Mouse (Mus musculus) lung, embryonic 15.5 days (tissue): ENCODE data around the gene Dab2ip. TPM values are rescaled to one million over a fixed set of nuclear protein-coding genes. Genes with fewer than 3 reads are reported as not detected.

ENCODE experiments used
- ATAC-seq: fragments of 200-750 bp; cut with Nextera tagmentation; 2 replicates; pipeline ENCODE4 v1.8.0; 2017; ENCODE audit warnings: moderate number of reproducible peaks, borderline replicate concordance; ENCODE audit not compliant: low FRiP score, low TSS enrichment; ENCODE audit errors: extremely low read depth
- H3K27ac ChIP-seq: fragments of 300-500 bp; sonication (generic); 2 replicates; pipeline ENCODE4 v1.5.1; 2015; ENCODE audit warnings: moderate library complexity, mild to moderate bottlenecking, inconsistent platforms
- H3K27me3 ChIP-seq: fragments of 300-500 bp; sonication (generic); 2 replicates; pipeline ENCODE4 v1.6.1; 2015; ENCODE audit warnings: inconsistent platforms
- H3K36me3 ChIP-seq: fragments of 300-500 bp; sonication (generic); 2 replicates; pipeline ENCODE4 v1.6.1; 2015; ENCODE audit warnings: inconsistent platforms
- H3K4me1 ChIP-seq: fragments of 300-500 bp; sonication (generic); 2 replicates; pipeline ENCODE4 v1.6.1; 2015; ENCODE audit warnings: inconsistent platforms
- H3K4me2 ChIP-seq: fragments of 300-500 bp; sonication (generic); 2 replicates; pipeline ENCODE4 v1.6.1; 2015; ENCODE audit warnings: inconsistent platforms, mild to moderate bottlenecking, moderate library complexity
- H3K4me3 ChIP-seq: fragments of 300-500 bp; sonication (generic); 2 replicates; pipeline ENCODE4 v1.5.1; 2015; ENCODE audit warnings: mild to moderate bottlenecking, inconsistent platforms
- H3K9ac ChIP-seq: fragments of 300-500 bp; sonication (generic); 2 replicates; pipeline ENCODE4 v1.6.1; 2015; ENCODE audit warnings: inconsistent platforms
- H3K9me3 ChIP-seq: fragments of 300-500 bp; sonication (generic); 2 replicates; pipeline ENCODE4 v1.6.1; 2016; ENCODE audit warnings: inconsistent platforms
- WGBS: fragments of 180-500 bp; shearing (Covaris S2); methylation state at CpG from one replicate; pipeline ENCODE4 v1.1.7; 2015; 5-methylcytosine and 5-hydroxymethylcytosine counted together
- polyA plus RNA-seq: library from polyadenylated mRNA; unstranded; fragments of >200 nt; fragmentation: Nextera tagmentation; extraction: Ambion mirVana; gene quantifications from 2 replicates; pipeline ENCODE4 v1.2.1, GENCODE M21; 2015

The Dab2ip gene
- polyA plus RNA-seq, 1 experiment from 2014 or later: 54.2 TPM

- Histone ChIP-seq H3K36me3 (peaks cover 84% of the 10 kb centered on the region), H3K9me3 (no peaks in the 10 kb centered on the region), H3K9ac (no peak overlapping the region), H3K27me3 (no peaks in the 10 kb centered on the region), H3K4me1 (peaks cover 19% of the 10 kb centered on the region), H3K27ac (no peak overlapping the region), H3K4me3 (no peak overlapping the region), H3K4me2 (no peak overlapping the region)
- no peak for ATAC-seq
- 86% methylated on average over 3 of the region's 3 CpGs for WGBS
Measured at GRCm38 (mm10) chr2:35715485-35715884, 157.4 kb downstream of the Dab2ip start.

GRCm38 (mm10) chr2:35716175-35716574, 158.1 kb downstream of the Dab2ip start:
- peaks cover 84% of the 10 kb centered on the region for H3K36me3 ChIP-seq
- no peaks in the 10 kb centered on the region for H3K9me3 ChIP-seq
- no peak overlapping the region for H3K4me3 ChIP-seq
- no peak overlapping the region for H3K9ac ChIP-seq
- no peak overlapping the region for H3K4me2 ChIP-seq
- no peak for ATAC-seq
- peaks cover 19% of the 10 kb centered on the region for H3K4me1 ChIP-seq
- no peaks in the 10 kb centered on the region for H3K27me3 ChIP-seq
- WGBS: 68% methylated on average over 1 of the region's 1 CpGs
- no peak overlapping the region for H3K27ac ChIP-seq

GRCm38 (mm10) chr2:35718003-35718500, 160.0 kb downstream of the Dab2ip start:
- Histone ChIP-seq H3K27ac (no peak overlapping the region), H3K4me2 (no peak overlapping the region), H3K4me1 (peaks cover 19% of the 10 kb centered on the region), H3K36me3 (peaks cover 89% of the 10 kb centered on the region), H3K4me3 (no peak overlapping the region), H3K9me3 (no peaks in the 10 kb centered on the region), H3K9ac (no peak overlapping the region), H3K27me3 (no peaks in the 10 kb centered on the region)
- no peak for ATAC-seq
- WGBS: 76% methylated on average over 5 of the region's 5 CpGs

GRCm38 (mm10) chr2:35718662-35719061, 160.6 kb downstream of the Dab2ip start:
- ATAC-seq: no peak

GRCm38 (mm10) chr2:35719230-35720005, 161.4 kb downstream of the Dab2ip start:
- 85% methylated on average over 12 of the region's 12 CpGs for WGBS
- Histone ChIP-seq H3K4me2 (no peak overlapping the region), H3K4me1 (peaks cover 10% of the 10 kb centered on the region), H3K9me3 (no peaks in the 10 kb centered on the region), H3K36me3 (peaks cover 90% of the 10 kb centered on the region), H3K27me3 (no peaks in the 10 kb centered on the region), H3K9ac (no peak overlapping the region), H3K4me3 (no peak overlapping the region), H3K27ac (no peak overlapping the region)
- ATAC-seq: no peak

More at GRCm38 (mm10) chr2:35718662-35719061, 160.6 kb downstream of the Dab2ip start:
- Histone ChIP-seq H3K9ac (no peak overlapping the region), H3K27ac (no peak overlapping the region), H3K4me2 (no peak overlapping the region), H3K4me3 (no peak overlapping the region), H3K4me1 (peaks cover 17% of the 10 kb centered on the region), H3K9me3 (no peaks in the 10 kb centered on the region), H3K36me3 (peaks cover 91% of the 10 kb centered on the region), H3K27me3 (no peaks in the 10 kb centered on the region)
- 96% methylated on average over 9 of the region's 9 CpGs for WGBS

- Histone ChIP-seq H3K9me3 (no peaks in the 10 kb centered on the region), H3K36me3 (peaks cover 90% of the 10 kb centered on the region), H3K27me3 (no peaks in the 10 kb centered on the region), H3K27ac (no peak overlapping the region), H3K4me3 (no peak overlapping the region), H3K4me1 (peaks cover 3% of the 10 kb centered on the region), H3K4me2 (no peak overlapping the region), H3K9ac (no peak overlapping the region)
- no peak for ATAC-seq
- 89% methylated on average over 12 of the region's 12 CpGs for WGBS
Measured at GRCm38 (mm10) chr2:35720104-35720503, 162.0 kb downstream of the Dab2ip start.

- no peak overlapping the region for H3K4me3 ChIP-seq
- no peaks in the 10 kb centered on the region for H3K9me3 ChIP-seq
- H3K4me2 ChIP-seq: no peak overlapping the region
- 91% methylated on average over 13 of the region's 13 CpGs for WGBS
- H3K27me3 ChIP-seq: no peaks in the 10 kb centered on the region
- no peak overlapping the region for H3K9ac ChIP-seq
- no peaks in the 10 kb centered on the region for H3K4me1 ChIP-seq
- no peak overlapping the region for H3K27ac ChIP-seq
- peaks cover 87% of the 10 kb centered on the region for H3K36me3 ChIP-seq
- no peak for ATAC-seq
Measured at GRCm38 (mm10) chr2:35720550-35720949, 162.5 kb downstream of the Dab2ip start.

- no peaks in the 10 kb centered on the region for H3K27me3 ChIP-seq
Measured at GRCm38 (mm10) chr2:35720956-35721355, 162.9 kb downstream of the Dab2ip start.

GRCm38 (mm10) chr2:35722821-35723220, 164.8 kb downstream of the Dab2ip start:
- Histone ChIP-seq H3K4me1 (no peaks in the 10 kb centered on the region), H3K4me2 (no peak overlapping the region), H3K36me3 (peaks cover 87% of the 10 kb centered on the region), H3K9ac (no peak overlapping the region), H3K9me3 (no peaks in the 10 kb centered on the region), H3K4me3 (no peak overlapping the region), H3K27me3 (no peaks in the 10 kb centered on the region), H3K27ac (no peak overlapping the region)
- ATAC-seq: no peak
- 88% methylated on average over 9 of the region's 9 CpGs for WGBS

More at GRCm38 (mm10) chr2:35720956-35721355, 162.9 kb downstream of the Dab2ip start:
- Histone ChIP-seq H3K4me1 (no peaks in the 10 kb centered on the region), H3K36me3 (peaks cover 87% of the 10 kb centered on the region), H3K9me3 (no peaks in the 10 kb centered on the region), H3K4me3 (no peak overlapping the region), H3K9ac (no peak overlapping the region), H3K4me2 (no peak overlapping the region), H3K27ac (no peak overlapping the region)
- no peak for ATAC-seq
- WGBS: 82% methylated on average over 9 of the region's 9 CpGs

GRCm38 (mm10) chr2:35723267-35723666, 165.2 kb downstream of the Dab2ip start:
- Histone ChIP-seq H3K9me3 (no peaks in the 10 kb centered on the region), H3K27me3 (no peaks in the 10 kb centered on the region), H3K27ac (no peak overlapping the region), H3K9ac (no peak overlapping the region), H3K4me3 (no peak overlapping the region), H3K4me1 (peaks cover 3% of the 10 kb centered on the region), H3K4me2 (no peak overlapping the region), H3K36me3 (peaks cover 87% of the 10 kb centered on the region)
- WGBS: 95% methylated on average over 6 of the region's 6 CpGs
- no peak for ATAC-seq

- Histone ChIP-seq H3K27ac (no peak overlapping the region), H3K4me1 (peaks cover 7% of the 10 kb centered on the region), H3K9ac (no peak overlapping the region), H3K36me3 (peaks cover 85% of the 10 kb centered on the region), H3K27me3 (no peaks in the 10 kb centered on the region), H3K4me3 (no peak overlapping the region), H3K4me2 (no peak overlapping the region), H3K9me3 (no peaks in the 10 kb centered on the region)
- 88% methylated on average over 7 of the region's 7 CpGs for WGBS
- no peak for ATAC-seq
Measured at GRCm38 (mm10) chr2:35723691-35724090, 165.6 kb downstream of the Dab2ip start.

- peak overlapping the region; percentile 45; the same call in 1 of the 2 replicates for H3K27ac ChIP-seq
- H3K36me3 ChIP-seq: peaks cover 36% of the 10 kb centered on the region
- H3K9ac ChIP-seq: no peak overlapping the region
- no peaks in the 10 kb centered on the region for H3K27me3 ChIP-seq
- no peak for ATAC-seq
- no peak overlapping the region for H3K4me3 ChIP-seq
- WGBS: 29% methylated on average over 5 of the region's 5 CpGs
- H3K9me3 ChIP-seq: no peaks in the 10 kb centered on the region
- no peak overlapping the region for H3K4me2 ChIP-seq
- H3K4me1 ChIP-seq: peaks cover 36% of the 10 kb centered on the region
Measured at GRCm38 (mm10) chr2:35728633-35729032, 170.6 kb downstream of the Dab2ip start.
